Mouse (Mus musculus): Measurements from ENCODE around the gene Crygs.

The Crygs gene

GRCm38 (mm10) chr16:22789908-22790367 lies 21.4 kb downstream of the Crygs start:
- 32% methylated on average over 10 of the region's 10 CpGs for WGBS

GRCm38 (mm10) chr16:22782686-22783085 lies 28.7 kb downstream of the Crygs start:
- 84% methylated on average over 5 of the region's 5 CpGs for WGBS

- 35% methylated on average over 3 of the region's 3 CpGs for WGBS
These were observed 32.0 kb downstream of the Crygs start for GRCm38 (mm10) chr16:22779228-22779835.

- 93% methylated on average over 12 of the region's 12 CpGs for WGBS
These were observed 33.1 kb downstream of the Crygs start for GRCm38 (mm10) chr16:22778296-22778695.

GRCm38 (mm10) chr16:22775471-22775985 lies 35.8 kb downstream of the Crygs start:
- 65% methylated on average over 5 of the region's 5 CpGs for WGBS

- 46% methylated on average over 8 of the region's 8 CpGs for WGBS
These were observed 42.7 kb downstream of the Crygs start for GRCm38 (mm10) chr16:22768661-22769060.

- WGBS: 85% methylated on average over 3 of the region's 3 CpGs
These were observed 44.0 kb downstream of the Crygs start for GRCm38 (mm10) chr16:22767405-22767804.

GRCm38 (mm10) chr16:22766738-22767211 lies 44.6 kb downstream of the Crygs start:
- 53% methylated on average over 16 of the region's 16 CpGs for WGBS

GRCm38 (mm10) chr16:22765531-22765930 lies 45.8 kb downstream of the Crygs start:
- WGBS: 84% methylated on average over 7 of the region's 7 CpGs
